Mouse (Mus musculus) kidney, adult 2 months (tissue): ENCODE measurements around the gene Mdh1b. TPM values are rescaled to one million over a fixed set of nuclear protein-coding genes. Genes with fewer than 3 reads are reported as not detected.

Experiments used
- DNase-seq: peaks from one replicate; pipeline ENCODE4 v3.0.0; 2021
- H3K27ac ChIP-seq: fragments of 200-500 bp; 2 replicates; pipeline ENCODE4 v1.5.1; 2012; ENCODE audit warnings: low read depth, low read length, control low read depth, inconsistent platforms; ENCODE audit not compliant: insufficient read depth
- H3K27me3 ChIP-seq: fragments of 200-500 bp; replicated peaks from 2 replicates; pipeline ENCODE4 v1.6.1; 2012; ENCODE audit warnings: mild to moderate bottlenecking, moderate library complexity, low read length, inconsistent platforms; ENCODE audit not compliant: control insufficient read depth, insufficient read depth
- H3K36me3 ChIP-seq: fragments of 200-500 bp; 2 replicates; pipeline ENCODE4 v1.6.1; 2012; ENCODE audit warnings: mild to moderate bottlenecking, moderate library complexity, low read length, inconsistent platforms; ENCODE audit not compliant: control insufficient read depth, insufficient read depth
- H3K4me1 ChIP-seq: fragments of 200-500 bp; 2 replicates; pipeline ENCODE4 v1.6.1; 2011; ENCODE audit warnings: low read length; ENCODE audit not compliant: control insufficient read depth, insufficient read depth
- H3K4me3 ChIP-seq: fragments of 200-500 bp; 2 replicates; pipeline ENCODE4 v1.5.1; 2011; ENCODE audit warnings: mild to moderate bottlenecking, low read depth, low read length, control low read depth; ENCODE audit not compliant: insufficient read depth
- CTCF ChIP-seq: fragments of 200-500 bp; conservative IDR thresholded peaks from 2 replicates; pipeline ENCODE4 v1.5.1; 2011; ENCODE audit warnings: low read depth, mild to moderate bottlenecking, control low read depth, low read length, moderate library complexity, mixed read lengths; ENCODE audit not compliant: insufficient read depth, insufficient read length
- POLR2A ChIP-seq: fragments of 200-500 bp; IDR thresholded peaks from one replicate; pipeline ENCODE4 v1.6.1; 2011; ENCODE audit warnings: low read depth, low read length, control low read depth
- WGBS: fragments of 180-500 bp; shearing (Covaris S2); methylation state at CpG from one replicate; pipeline ENCODE4 v1.1.7; 2018; 5-methylcytosine and 5-hydroxymethylcytosine counted together
- polyA plus RNA-seq: library from polyadenylated mRNA; depleted of rRNA; stranded (reverse); fragments of >200 nt; gene quantifications from 2 replicates; pipeline ENCODE4 v1.2.3, GENCODE M21; 2012

Mdh1b gene
- polyA plus RNA-seq, 1 experiment, result 0.19 TPM

DNA sequence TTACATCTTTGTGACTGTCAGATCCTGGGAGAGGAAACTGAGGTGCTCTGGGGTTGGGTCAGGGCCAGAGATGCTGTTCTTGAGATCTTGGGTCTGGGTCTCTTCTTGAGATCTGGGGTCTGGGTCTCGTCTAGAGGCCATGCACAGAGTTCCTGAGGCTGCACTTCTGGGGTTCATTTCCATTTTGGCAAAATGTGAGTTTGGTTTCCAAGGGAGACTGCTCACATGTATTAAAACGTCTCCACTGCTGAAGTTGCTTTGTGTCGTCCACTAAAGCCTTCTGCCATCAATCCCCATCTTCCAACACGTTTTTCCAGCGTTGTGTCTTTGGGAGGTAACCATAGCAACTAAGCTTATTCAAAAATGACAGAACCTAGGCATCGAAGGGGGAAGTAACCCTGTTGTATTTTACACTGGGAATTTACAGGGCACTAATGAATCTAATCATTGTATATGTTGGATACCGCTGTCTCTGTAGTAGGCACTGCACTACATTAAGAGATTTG is 33.8 kb upstream of the Mdh1b start:
- H3K27ac ChIP-seq, result 0 out of 2 replicates have a peak overlapping the region, but pooled peaks have one; percentile 22
- no peak for DNase-seq
- H3K27me3 ChIP-seq, result no peaks in the 10 kb centered on the region
- TF ChIP-seq CTCF, result no peak
- TF ChIP-seq POLR2A, result no peak
- H3K4me1 ChIP-seq, result no peaks in the 10 kb centered on the region
- 62% methylated on average over 7 of the region's 7 CpGs for WGBS
- no peak overlapping the region for H3K4me3 ChIP-seq
- no peaks in the 10 kb centered on the region for H3K36me3 ChIP-seq

DNA sequence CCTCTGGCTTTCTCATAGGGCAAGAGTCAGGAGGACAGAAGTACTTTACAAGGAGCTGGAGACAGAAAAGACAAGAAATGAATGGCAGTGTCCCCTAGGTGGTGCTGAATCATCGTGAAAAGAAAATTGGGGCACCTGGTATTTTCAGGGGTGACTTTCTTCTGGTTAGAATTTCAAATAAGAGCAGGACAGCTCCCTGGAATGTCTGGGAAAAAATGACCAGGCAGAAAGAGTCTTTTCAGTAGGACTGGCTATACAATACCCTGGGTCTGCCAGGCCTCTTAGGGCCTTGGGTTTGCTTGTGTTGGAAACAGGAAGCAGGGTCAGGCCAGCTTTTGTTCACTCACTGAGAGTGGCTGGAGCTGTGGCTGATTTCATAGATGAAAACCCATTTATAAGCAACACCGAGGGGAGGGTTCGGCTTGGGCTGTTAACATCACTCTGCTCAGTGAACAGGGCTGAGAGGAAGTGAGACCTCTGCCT is 33.1 kb upstream of the Mdh1b start:
- Histone ChIP-seq H3K4me1 (no peaks in the 10 kb centered on the region), H3K36me3 (no peaks in the 10 kb centered on the region), H3K27ac (no peak overlapping the region), H3K27me3 (no peaks in the 10 kb centered on the region), H3K4me3 (no peak overlapping the region)
- TF ChIP-seq CTCF (0 out of 2 replicates have a peak, but pooled peaks have one; percentile 10), POLR2A (no peak)
- 7% methylated on average over 3 of the region's 3 CpGs for WGBS
- peak; percentile 36 for DNase-seq

DNA sequence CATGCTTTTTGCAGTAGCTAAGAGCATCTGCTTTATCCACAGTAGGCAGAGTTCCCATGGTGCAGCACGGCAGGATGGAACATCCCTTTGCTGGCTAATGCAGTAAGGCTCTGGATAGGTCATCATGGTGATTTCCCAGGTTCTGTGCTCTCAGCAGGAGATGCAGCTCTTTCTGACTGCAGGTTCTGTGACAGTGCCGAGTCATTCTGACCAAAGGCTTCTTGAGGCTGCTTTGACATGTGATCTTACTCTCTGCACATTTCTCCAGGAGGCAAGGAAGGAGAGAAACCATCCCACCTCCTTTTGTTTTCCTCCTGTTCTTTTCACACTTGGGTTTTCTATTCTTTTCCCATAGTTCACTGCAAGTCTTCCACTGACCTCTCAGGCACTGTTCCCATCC is 25.9 kb upstream of the Mdh1b start:
- no peak for DNase-seq
- Histone ChIP-seq H3K36me3 (no peaks in the 10 kb centered on the region), H3K27ac (no peak overlapping the region), H3K4me1 (no peaks in the 10 kb centered on the region), H3K27me3 (no peaks in the 10 kb centered on the region), H3K4me3 (no peak overlapping the region)
- 69% methylated on average over 2 of the region's 2 CpGs for WGBS
- TF ChIP-seq CTCF (no peak), POLR2A (no peak)

DNA sequence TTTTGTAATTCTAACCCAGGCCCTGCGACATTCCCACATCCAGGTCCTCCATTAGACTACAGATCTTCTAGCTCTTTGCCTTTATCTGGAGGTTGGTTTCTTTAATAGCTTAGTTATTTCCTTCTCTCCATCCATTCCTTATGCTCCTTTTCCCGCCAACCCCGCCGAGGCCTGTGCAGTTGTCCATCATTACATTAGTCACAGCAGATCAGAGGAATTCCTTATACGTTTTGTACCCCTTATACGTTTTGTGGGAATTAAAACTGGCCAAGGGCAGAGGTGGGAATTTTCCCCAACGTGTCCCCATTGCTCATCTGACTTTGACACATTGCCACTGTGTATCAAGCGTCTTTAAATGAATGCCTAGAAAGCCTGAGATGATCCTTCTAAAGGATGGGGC is 322 bp downstream of the Mdh1b start:
- no peaks in the 10 kb centered on the region for H3K27me3 ChIP-seq
- WGBS, result 53% methylated on average over 8 of the region's 8 CpGs
- TF ChIP-seq CTCF, result no peak
- no peak for TF ChIP-seq POLR2A
- H3K4me1 ChIP-seq, result peaks cover 3% of the 10 kb centered on the region; the same call in 1 of the 2 replicates
- no peaks in the 10 kb centered on the region for H3K36me3 ChIP-seq
- H3K27ac ChIP-seq, result no peak overlapping the region
- DNase-seq, result no peak
- peak overlapping the region; percentile 78 for H3K4me3 ChIP-seq

DNA sequence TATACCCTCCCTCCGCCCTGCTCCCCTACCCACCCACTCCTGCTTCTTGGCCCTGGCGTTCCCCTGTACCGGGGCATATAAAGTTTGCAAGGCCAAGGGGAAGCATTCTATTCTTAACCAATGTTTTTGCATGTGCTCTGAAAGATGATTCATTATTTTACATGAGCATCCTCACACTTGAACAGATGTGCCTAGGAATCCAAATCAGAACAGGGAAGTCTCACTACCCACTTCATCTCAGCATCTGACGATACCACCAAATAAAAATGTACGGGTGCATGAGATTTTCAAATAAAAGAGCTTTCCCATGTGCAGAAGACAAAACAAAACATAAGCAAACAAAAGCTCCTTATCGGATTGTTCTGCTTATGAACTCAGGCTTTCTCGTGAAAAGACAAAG is 10.0 kb downstream of the Mdh1b start:
- Histone ChIP-seq H3K36me3 (no peaks in the 10 kb centered on the region), H3K4me3 (no peak overlapping the region), H3K4me1 (no peaks in the 10 kb centered on the region), H3K27ac (no peak overlapping the region), H3K27me3 (no peaks in the 10 kb centered on the region)
- WGBS, result 86% methylated on average over 7 of the region's 7 CpGs
- TF ChIP-seq POLR2A (no peak), CTCF (no peak)
- no peak for DNase-seq

DNA sequence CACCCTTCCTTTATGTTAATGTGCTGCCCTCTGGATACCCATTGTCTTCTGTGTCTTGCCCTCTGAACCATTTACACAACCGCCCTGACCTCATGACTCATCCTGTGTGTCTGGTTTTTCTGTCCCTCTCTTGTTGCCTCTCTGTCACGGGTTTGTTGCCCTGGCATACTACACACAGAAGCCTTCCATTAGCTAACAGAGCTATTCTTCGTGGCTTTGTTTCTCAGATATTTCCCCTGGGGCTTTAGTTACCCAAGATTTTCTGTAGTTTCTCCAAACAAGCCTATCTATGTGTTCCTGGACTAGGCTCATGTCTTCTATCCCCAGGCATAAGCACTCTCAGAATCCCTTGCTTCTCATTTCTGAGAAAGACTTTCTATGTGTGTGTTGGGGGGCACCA is 21.2 kb downstream of the Mdh1b start:
- Histone ChIP-seq H3K36me3 (no peaks in the 10 kb centered on the region), H3K27ac (no peak overlapping the region), H3K27me3 (no peaks in the 10 kb centered on the region), H3K4me3 (no peak overlapping the region), H3K4me1 (no peaks in the 10 kb centered on the region; the same call in 1 of the 2 replicates)
- no peak for TF ChIP-seq POLR2A
- no peak for TF ChIP-seq CTCF
- 71% methylated on average over 3 of the region's 3 CpGs for WGBS
- DNase-seq, result no peak

DNA sequence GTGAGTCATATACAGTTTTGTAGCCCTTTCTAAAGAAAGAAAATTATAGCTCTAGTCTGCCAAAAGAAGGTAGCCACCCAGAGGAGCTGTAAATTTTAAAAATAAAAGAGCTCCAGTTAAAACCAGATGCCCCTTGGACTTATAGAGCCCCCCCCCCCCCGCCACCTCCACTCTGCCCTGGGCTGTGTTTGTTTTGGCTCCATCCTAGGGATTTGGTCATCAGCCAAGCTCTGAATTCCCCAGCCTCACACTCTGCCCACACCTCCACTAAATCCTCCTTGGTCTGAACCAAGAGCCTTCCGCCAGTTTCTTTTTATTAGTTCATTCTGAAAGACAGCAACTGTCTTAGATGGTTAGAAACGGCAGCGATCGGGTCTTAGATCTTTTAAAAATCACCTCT is 24.4 kb downstream of the Mdh1b start:
- DNase-seq, result peak; percentile 23
- H3K4me1 ChIP-seq, result no peaks in the 10 kb centered on the region; the same call in 1 of the 2 replicates
- WGBS, result 21% methylated on average over 5 of the region's 5 CpGs

More for the DNA sequence above, 24.4 kb downstream of the Mdh1b start:
- H3K27ac ChIP-seq, result no peak overlapping the region
- TF ChIP-seq POLR2A, result no peak
- no peak for TF ChIP-seq CTCF
- no peaks in the 10 kb centered on the region for H3K27me3 ChIP-seq
- no peak overlapping the region for H3K4me3 ChIP-seq
- H3K36me3 ChIP-seq, result no peaks in the 10 kb centered on the region
